Mouse (Mus musculus): ENCODE measurements around the gene Syt1.

The Syt1 gene

GRCm38 (mm10) chr10:108643915-108644314 lies 366.9 kb downstream of the Syt1 start:
- no peak for DNase-seq

DNA sequence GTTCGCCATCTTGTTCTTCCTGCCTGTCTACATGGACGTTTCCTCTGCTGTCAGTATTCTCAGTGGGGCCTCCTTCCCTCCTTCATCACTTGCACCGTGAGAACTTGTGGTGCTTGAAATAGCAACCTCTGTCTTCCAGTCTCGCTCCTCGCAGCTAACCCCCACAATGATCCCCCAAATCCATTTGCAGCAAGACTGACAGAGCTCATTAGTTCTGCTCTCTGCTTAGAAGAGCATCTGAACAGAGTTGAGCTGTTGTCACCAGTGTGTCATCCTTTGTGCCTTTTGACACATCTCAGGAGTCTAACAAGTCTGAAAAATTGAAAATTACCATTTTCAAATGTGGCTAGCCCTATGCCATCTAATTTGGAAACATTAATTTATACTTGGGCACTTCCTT lies 372.7 kb downstream of the Syt1 start:
- no peak for DNase-seq

GRCm38 (mm10) chr10:108636086-108636485 lies 374.7 kb downstream of the Syt1 start:
- DNase-seq: no peak

- DNase-seq: peak in 1 of 2 experiments; percentile 7
Observed at GRCm38 (mm10) chr10:108635616-108636015, 375.2 kb downstream of the Syt1 start.

GRCm38 (mm10) chr10:108630841-108631240 lies 379.9 kb downstream of the Syt1 start:
- DNase-seq: no peak

DNA sequence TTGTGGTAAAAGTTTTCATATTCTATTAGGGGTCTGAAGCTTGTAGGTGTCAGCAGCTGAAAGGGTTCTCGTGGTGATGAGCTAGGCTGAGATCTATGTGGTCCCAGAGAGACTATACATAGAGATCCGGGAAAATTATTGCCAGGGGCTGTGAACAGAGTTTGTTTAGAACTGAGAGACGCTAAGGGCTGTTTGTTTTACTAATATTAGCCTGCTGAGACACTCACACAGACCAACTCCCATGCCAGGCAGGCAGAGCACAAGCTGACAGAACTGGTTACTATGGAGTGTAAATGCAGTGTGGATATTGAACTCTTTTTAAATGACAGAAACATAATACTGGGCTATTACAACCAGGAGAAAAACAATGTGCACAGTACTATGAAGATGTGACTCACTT lies 384.4 kb downstream of the Syt1 start:
- no peak for DNase-seq

DNA sequence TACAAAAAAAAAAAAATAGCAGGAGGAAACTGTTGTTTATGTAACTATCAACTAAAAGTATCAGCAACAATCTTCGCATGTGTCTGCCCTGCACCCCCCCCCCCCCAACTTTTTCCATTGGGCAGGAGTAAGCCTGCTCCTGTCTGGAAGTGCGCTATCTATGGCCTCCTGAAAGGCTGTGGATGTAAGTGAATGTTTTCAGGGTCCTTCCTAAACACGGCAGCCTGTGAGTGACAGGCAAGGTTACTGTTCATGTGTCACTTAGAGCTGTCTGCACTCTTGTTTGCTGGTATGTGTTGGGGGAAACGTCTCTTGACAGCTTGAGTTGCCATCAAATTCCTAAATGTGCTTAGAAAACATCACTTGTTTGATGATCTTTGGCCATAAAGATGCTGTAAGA lies 387.8 kb downstream of the Syt1 start:
- DNase-seq: no peak

DNA sequence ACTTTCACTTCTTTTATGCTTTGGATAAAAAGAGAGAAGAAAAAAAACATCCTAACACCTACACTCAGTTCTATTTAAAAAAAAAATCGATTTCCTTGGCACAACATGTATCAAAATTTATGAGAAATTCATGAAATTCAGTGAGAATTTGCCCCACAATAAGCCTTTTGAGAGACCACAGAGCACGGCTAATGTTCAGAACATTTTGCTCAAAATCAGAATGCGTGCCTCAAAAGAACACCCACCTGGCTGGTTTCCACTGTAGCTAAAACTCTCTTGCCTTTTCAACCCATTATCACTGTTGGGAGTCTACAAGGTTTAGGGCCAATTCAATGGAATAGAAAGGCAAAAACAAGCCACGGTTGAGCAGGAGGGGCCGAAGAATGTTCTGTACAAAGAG lies 390.9 kb downstream of the Syt1 start:
- no peak for DNase-seq

DNA sequence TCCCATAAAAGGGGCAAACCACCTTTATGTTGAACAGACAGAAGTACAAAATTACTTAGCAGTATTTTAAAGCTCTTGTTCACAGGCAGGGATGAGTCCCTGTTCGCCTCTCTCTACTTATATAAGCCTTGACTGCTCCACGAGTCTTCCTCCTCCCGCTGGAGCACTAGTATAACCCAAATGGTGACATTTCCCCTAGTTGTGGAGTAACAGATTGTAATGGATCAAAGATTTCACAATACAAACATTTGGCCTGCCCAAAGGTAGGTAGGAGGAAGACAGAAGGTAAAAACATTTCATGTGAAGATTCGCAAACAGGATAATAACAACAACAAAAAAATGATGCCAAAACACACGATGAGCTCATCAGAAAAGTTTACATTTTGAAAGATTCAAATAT lies 391.6 kb downstream of the Syt1 start:
- DNase-seq: no peak

GRCm38 (mm10) chr10:108610057-108610644 lies 400.6 kb downstream of the Syt1 start:
- DNase-seq: no peak

DNA sequence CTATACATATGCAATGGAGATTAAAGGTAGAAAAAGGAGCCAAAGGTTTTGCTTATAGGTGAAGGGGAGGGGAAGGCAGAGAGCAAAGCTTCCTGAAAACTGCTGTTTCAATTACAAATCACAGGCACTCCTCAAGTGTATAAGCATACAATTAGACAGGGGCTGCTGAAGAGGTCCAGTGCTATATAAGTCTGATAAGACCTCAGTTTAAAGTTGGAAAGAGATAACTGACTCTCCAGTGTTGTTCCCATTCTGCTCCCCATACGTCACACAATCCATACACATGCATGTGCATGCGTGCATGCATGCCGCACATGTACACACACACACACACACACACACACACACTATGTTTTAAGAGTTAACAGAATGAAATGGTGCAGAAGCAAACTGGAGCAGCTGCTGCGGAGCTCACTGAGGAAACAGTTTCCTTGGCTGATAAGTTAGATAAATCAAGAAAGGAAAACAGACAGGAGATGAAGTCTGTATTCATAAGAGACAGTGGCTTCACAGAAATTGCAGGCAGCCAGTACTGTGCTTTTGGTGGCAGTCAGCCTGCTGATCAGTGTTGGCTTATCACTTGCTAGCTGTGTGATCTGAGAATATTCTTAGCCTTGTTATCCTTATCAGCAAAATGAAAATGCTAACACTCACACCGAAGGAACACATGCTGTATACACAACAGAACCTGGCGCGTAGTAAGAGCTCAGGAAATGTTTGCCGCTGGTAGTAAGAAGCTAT lies 408.9 kb downstream of the Syt1 start:
- DNase-seq: no peak

DNA sequence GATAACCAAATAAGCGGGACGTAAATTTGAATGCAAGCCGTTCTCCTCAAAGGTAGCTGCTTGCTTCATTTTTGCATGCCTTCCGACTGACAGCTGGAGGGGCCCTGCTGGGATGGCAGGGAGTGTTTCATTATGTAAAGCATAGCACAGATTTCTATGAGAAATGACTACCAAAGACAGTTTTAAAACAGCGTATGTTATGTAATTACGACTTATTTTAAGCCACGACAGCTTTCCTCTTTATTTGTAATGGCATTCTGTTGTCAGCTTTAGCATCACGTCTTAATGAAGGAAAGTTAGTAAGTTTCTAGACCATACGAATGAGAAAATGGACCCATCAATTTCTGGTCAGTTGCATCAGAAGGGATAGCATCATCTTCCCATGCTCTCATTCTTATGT lies 410.1 kb downstream of the Syt1 start:
- peak; percentile 22 to 35 for DNase-seq

DNA sequence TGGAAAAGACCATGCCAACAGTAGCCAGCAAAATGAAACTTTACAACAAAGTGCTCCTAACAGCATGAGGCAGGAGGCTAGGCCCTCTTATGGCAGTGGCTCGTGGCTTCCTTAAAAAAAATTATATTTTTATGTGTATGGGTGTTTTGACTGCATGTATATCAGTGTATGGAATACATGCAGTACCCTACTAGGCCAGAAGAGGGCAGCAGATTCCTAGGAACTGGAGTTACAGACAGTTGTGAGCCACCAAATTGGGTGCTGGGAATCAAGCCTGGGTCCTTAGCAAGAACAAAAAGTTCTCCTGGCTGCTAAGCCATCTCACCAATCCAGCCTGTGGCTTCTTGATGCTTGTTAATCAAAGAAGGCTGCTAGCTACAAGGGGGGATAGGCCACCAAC lies 413.4 kb downstream of the Syt1 start:
- peak; percentile 14 to 23 for DNase-seq

DNA sequence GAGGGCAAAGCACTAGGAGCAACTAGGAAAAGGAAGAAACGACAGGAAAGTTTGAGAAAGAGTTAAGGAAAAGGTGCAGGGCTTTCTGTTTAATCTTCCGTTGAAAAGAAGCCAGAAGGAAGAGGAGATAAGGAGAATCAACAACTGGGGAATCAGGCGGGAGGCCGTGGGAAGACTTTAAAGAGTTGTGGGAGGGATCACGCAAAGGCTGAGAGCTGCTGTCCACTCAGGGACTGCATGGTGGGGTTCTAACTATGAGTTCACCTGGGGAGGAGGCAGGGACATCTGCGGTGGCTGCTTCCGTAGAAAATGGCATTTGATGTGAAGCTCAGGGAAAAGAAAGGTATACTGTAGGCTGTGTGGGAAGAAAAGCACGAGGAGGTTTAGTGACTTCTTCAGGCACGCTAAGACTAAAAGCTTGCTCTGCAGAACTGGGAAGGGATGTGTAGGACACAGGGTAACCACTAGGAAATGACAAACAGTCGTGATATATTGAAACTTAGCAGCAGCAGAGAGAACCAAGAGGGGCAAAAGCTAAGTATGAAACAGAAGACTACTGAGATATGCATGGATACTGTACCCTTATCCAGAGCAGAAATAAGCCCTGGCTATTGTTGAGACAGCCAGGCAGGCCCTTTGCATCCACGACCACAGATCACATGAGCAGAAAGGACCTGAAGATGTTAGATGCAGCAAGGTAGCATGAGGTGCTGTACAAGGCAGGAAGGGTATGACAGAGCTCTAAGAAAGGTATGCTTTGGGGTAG lies 414.4 kb downstream of the Syt1 start:
- DNase-seq: no peak

DNA sequence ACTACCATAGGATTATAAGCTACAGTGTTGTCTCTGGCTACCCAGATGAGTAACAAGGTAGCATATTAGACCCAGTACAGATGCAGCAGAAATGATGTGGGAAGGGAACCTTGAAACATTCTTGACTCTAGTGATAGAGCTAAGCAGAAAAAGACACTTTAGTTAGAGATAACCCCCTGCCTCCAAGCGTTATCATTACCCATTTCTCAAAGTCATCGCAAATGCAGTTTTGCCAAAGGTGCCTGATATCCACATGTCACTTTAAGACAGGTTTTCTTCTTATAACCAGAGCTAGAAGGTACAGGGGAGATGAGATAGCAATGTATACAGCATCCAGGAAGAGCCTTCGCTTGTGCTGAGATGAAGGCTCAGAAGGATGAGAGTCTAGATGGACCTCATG lies 421.4 kb downstream of the Syt1 start:
- DNase-seq: no peak

DNA sequence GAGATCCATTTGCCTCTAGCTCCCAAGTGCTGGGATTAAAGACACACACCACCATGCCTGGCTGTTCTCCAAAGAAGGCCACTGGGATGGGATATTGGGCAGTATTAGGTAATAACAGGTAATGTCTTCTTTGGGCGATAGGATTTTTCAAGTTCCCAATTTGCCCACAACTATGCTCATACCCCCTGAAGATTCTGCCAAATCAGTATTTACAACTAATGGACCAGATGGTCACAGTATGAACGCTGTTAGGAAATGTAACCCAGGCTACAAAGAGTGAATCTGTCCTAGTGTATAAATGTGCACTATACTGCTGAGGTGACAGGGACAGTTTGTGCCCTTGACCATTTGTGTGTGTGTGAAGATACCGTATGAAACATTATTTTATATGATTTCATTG lies 421.9 kb downstream of the Syt1 start:
- DNase-seq: peak; percentile 27 to 34

GRCm38 (mm10) chr10:108583694-108584093 lies 427.1 kb downstream of the Syt1 start:
- DNase-seq: peak; percentile 31 to 37

DNA sequence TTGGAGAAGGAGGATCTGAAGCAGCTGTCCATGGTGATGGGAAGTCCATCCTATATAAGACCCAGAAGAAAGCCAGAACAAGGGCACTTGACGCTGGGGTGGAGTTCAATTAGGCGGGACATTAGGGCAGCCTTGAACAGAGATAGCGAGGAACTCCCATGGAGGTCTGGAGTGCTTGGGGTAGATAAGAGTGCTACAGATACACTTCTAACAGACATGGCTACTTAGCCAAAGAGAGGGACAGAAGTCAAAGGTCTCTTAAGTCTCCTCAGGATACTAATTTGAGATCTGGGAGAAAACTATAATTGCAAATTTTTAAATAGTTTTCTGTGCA lies 428.4 kb downstream of the Syt1 start:
- no peak for DNase-seq

DNA sequence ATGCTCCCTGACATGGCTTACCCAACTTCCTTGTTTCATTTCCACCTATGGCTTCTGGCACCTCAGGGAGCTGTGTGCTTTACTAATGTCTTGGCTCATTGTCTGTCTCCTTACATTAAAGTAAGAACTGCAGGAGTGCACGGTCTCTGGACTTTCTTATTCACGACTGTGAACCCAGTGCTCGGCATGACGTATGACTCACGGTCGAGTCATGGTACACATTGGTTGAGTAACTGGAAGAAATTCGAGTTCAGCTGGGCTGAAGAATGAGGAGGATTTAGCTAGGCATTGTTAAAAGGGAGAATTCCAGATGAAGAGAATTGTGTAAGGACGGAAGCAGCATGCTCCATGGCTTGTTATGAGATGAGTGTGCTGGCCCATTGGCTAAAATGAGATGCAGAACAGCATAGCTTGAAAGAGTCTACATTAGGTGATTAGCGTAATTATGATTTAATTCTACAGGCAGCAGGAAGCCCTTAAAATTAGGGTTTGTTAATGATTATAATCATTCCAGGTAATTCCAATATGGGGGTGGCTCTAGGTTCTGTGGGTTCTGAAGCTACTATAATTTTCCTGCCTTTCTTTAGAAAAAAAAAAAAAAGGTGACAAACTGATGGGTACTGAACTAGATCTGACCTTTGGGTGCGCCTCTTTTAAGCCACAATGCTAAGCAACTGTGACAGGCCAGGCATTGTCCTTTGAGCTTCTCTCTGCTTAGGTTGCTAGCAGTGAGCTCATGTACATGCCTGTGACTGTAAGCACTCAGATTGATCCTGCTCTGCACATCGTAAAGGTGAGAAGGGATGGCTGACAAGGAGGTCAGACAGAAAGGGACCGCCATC lies 429.0 kb downstream of the Syt1 start:
- DNase-seq: no peak

DNA sequence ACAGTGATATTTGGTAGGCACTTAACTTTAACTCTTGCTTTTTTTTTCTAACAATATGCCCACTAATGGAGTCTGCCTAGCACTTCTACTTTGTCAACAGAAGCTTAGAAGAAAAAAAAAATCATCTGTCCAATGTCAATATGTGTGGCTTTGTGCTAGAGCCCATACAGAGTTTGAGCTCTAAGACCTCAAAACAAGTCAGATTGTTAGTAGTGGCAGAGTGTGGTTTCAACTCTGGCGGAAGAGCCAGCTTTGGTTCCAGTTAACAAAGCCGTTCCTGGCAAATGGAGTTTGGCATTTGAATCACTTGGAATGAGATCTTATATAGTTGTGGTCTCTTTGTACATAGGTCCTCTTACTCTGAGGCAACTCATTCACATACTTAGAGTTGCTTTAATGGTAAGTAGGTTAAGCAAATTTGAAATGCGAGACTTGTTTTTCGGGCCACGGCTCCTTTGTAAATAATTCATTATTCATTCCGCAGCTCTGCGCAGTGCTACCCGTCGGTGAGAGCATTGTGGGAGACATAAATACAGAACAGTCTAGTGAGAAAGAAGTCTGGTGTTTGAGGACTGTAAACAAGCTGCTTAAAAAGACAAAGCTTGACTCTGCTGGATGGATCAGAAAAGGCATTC lies 429.9 kb downstream of the Syt1 start:
- no peak for DNase-seq

- DNase-seq: peak; percentile 77 to 81
Observed at GRCm38 (mm10) chr10:108579396-108579795, 431.4 kb downstream of the Syt1 start.

GRCm38 (mm10) chr10:108577611-108578010 lies 433.2 kb downstream of the Syt1 start:
- DNase-seq: peak in 1 of 2 experiments; percentile 37

GRCm38 (mm10) chr10:108572764-108573163 lies 438.0 kb downstream of the Syt1 start:
- DNase-seq: no peak

All from cerebellum, postnatal 10 days (tissue).